Mouse (Mus musculus) fibroblast of lung, adult 2 months (primary cell): ENCODE measurements at regions not wholly inside any gene's neighbourhood (a gene's known extent, or its start where the extent isn't known, plus 50 kb on each side); places are given as distances from the start of the nearest gene placed in this dataset.

ENCODE experiments used
- DNase-seq: peaks from one replicate; pipeline ENCODE4 v3.0.0-alpha.2; 2011; ENCODE audit warnings: low read depth

DNA sequence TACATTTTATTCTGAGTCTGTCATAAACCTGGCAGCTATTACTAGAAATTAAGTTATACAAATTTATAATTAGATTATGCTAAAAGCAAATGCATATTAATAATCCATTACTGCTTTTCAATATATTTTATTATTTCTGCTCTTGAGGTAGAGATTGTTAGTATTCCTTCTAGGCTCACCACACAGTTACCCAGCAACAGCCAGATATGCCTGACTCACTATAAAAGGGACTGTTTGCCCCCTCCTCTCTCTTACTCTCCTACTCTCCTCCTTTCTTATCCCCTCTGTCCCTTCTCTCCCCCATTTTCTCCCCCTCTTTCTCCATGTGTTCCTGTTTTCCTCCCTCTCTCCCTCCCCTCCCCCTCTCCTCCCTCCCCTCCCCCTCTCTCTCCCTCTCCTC, 98.7 kb downstream of the 4930505A04Rik start:
- DNase-seq: no peak

DNA sequence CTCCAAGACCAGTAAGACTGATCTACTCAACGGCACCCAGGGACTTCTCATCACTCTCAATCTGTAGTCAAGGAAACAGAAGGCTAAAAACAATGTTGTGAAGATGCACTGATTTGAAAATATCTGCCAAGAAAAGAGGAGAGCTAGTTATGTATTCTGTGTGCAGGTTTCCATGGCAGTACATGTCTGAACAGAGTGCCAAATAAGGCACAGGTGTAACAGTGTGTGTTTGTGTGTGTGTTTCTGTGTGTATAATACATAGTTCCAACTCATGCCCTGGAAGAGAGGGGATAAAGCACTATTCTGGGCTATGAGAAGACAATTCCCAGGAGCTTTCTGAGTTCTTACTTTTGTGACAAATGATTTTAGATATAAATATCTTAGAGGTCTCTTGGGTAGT, 99.7 kb downstream of the 4930505A04Rik start:
- no peak for DNase-seq

DNA sequence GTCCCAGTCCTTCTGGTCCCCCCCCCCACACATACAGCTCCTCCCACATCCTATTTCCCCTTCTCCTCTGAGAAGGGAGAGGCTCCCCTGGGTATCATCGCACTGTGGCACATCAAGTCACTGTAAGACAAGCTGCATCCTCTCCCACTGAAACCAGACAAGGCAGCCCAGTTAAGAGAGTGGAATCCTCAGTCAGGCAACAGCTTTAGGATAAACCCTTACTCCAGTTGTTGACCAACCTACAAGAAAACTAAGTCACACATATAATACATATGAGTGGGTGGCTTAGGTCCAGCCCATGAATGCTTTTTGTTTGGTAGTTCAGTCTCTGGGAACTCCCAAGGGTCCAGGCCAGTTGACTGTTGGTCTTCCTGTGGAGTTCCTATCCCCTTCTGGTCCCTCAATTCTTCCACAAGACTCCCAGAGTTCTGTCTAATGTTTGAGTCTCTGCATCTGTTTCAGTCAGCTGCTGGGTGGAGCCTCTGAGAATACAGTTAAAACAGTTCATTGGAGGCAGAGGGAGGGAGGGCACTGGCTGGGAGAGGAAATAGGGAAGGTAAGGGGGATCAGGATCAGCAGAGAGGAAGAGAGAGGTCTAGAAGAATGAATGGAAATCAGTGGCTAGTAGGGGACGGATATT, 101.7 kb upstream of the Sptbn1 start:
- DNase-seq: no peak

DNA sequence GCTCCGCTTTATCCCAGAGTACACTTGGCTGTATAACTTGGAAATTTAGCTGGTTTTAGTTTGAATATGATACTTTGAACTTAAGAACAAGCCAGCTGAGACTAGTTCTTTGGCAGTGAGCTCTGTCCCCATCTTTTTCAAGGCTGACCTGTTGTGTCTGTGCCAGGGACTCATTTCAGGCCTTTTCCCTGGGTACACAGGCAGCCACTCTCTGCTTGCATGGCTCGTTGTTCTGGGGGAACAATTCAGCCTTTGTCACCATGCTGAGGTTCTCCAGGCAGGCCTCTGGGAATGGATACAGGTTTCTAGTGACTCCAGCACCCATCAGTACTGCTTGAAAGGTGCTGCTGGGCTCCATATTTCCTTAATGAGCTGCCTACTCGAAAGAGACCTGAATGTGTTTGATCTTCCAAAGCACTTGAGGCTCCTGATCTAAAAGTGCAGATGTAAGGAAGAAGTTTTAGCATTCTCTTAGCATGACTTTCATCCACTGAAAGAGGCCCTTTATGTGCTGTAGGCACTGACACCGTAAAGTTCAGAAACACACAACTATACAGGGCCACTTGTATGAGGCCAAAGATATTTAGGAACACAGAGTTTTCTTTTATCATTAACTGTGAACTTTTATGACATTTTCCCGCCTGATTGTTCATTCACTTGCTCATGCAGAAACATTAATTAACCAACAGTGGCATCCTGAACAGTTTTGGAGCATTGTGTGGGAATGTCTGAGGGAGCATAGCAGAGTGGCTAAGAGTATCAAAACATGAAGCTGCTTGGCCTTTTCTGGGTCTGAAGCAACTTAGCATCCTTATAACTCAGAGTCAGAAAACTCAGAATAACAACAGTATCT, 99.6 kb upstream of the Sptbn1 start:
- no peak for DNase-seq

DNA sequence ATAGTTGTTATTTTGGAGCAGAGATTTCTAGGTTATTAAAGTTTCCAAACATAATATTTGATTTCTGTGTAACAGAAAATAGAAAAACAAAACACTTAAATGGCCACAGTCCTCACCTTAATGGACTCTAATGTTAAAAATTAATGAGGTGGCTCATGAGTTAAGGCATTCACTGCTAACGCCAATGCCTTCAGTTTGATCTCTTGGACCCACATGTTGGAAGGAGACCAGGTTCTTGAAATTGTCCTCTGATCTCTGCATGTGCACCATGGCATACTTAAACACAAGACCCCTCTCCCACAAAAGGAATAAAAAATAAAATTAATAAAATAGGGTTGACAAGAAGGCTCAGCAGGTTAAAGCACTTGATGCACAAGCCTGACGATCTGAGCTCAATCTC, 98.5 kb upstream of the Sptbn1 start:
- DNase-seq: no peak

DNA sequence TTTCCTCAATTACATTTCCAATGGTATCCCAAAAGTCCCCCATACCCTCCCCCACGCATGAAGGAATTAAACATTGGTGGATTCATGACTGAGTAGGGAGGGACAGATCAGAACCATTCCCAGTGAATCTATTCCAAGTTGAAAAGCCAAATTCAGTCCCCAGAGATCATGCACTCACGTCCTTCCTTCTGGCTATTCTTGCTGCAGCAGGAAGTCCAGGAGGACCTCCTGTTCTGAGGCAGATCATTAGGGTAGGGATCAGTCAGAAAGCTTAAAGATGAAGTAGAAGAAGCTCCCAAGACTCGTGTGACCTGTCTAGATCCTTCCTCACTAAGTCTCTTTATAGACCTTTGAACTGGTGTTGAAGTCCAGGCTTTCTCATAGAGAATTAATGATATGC, 97.0 kb upstream of the Sptbn1 start:
- DNase-seq: no peak

DNA sequence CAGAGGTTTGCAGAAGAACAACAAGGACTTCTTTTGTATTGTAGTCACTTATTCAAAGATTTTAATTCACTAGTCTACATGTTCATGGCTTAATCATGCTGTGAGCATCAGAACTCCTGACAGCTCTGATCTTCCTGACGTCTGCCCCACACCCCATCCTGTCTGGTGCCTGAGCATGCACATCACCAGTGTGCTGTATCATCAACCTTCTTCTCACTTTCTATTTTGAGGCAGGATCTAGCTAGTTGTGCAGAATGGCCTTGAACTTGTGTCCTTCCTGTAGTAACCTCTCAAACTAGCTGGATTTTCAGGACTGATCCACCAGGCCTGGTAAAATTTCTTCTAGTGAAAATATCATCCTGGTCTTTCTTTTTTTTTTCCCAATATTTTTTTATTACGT, 96.6 kb upstream of the Sptbn1 start:
- DNase-seq: no peak

DNA sequence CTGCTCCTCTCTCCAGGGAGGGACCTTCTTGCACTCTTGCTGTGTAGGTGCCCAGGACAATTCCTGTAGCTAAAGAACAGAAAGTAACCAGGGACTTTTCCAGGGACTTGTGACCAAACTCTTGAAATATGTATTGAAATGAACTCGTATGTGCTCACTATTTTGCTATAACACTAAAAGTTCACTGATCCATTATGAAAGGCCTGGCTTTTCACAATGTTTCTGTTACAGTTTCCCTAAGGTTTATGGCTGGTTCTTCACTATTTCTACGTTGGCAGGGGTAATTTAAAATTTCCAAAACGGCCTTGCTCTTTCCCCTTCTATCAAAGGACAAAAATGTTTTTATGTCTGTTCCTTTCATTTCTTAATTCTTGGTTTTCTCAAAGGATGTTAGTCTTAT, 90.2 kb upstream of the Sptbn1 start:
- DNase-seq: no peak

DNA sequence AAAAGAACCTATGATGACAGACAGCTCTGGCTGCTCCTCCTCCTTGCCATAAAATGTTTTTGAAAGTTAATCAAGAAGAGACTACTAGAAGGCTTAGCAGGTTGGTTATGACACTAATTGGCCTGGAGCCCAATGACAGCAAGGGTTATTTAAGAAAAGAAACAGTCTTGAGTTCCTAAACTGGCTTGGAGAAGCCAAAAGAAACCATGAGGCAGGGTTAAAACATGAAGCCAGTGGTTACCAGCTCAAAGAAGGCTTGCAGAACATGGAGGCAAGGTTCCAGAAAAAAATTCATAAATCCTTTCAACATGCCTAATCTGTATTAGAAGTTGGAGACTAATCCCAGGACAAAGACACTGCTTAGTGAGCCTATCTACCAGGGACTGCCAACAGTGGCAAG, 87.4 kb upstream of the Sptbn1 start:
- peak; percentile 39 for DNase-seq

DNA sequence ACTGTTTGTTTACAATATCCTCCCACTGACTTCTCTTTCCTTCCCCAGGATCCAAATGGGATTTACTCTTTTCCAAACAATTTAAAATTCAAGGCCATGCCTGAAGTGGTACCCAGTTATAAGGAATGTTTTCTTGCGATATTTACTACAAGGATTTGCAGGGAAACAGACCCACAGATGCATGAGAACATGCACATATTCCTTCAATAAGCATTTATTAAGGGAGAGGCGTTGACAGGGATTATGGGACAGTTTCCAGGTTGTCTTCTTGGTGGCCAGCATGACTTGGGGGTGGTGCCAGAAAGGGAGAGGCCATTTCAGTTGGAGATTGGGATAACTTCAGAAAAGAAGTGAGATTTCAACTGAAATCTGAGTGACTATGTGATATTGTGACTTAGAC, 58.4 kb upstream of the Sptbn1 start:
- DNase-seq: no peak
